Mouse (Mus musculus): ENCODE data around the gene Gm29049.
"Not testable (repeated sequence)": the region's sequence is repeated elsewhere in the genome, so short reads cannot be mapped to it uniquely, and the experiment has no call there.

The Gm29049 gene

GRCm38 (mm10) chrY:7997068-7997467 is at the start of gene Gm29049:
Gm29049 (minus strand) TSS chrY:7997168.
- not testable (repeated sequence) for DNase-seq (ENCODE audit: low read depth, low spot score)
